Mouse (Mus musculus): Measurements from ENCODE around the gene Asap2.

The Asap2 gene

DNA sequence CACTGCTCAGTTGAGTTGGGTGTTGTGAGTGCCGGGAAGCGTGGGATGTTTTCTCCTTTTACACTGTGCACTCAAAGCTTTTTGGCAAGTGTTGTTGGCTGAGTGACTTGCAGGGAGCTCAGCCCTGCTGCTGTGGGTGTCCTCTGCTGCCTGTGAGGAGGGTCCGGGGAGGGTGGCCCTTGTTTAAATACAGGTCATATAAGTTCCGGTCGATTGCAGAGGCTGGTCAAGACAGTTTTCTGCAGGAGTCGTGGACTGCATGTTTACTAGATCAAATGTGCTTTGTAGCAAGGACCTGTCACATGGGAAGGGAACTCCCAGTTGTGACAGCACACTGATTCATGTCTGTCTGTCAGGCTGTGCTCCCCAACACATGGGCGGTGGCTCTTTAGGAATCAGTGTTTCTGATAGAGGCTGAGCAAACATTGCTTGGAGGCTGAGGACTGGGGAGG, 175.7 kb downstream of the Asap2 start:
- no peak for DNase-seq (ENCODE audit: low spot score in 2 of 2)

- no peak for DNase-seq (ENCODE audit: low spot score in 2 of 2)
These were observed 176.8 kb downstream of the Asap2 start for GRCm38 (mm10) chr12:21166884-21167575.

- DNase-seq (ENCODE audit: low spot score in 2 of 2): no peak
These were observed 177.5 kb downstream of the Asap2 start for GRCm38 (mm10) chr12:21167741-21168140.

GRCm38 (mm10) chr12:21168149-21168548, 177.9 kb downstream of the Asap2 start:
- no peak for DNase-seq (ENCODE audit: low spot score in 2 of 2)

DNA sequence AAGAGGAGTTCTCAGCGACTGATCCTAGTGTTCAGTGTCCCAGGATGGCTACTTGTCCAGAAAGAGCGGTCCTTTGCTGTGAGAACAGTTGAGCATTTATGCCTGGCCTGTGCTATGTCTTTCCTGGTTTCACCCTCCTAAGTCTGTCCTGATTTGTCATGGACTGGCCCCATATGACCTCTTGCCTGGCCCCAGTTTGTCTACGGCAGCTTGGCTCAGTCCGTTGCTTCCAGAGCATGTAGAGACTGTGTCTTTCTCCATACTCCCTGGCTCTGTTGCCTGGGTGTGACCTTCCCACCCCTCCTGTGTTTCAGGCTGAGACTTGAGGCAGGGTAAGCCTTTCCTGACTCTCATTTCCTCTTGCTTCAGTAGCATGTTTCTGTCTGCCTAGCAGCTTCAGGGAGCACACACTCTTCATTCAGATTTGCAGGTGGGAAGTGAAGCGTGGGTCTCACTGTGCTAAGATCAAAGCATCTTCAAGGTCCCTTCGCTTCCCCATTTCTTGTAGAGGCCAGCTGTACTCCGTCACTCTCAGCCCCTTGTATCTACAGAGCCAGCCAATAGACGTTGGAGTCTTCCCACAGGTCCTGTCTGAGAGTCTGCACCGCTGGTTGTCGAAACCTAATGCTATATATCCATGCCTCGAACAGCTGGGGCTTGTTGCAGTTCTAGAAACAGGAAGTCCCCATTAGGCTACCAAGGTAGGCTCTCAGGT, 181.7 kb downstream of the Asap2 start:
- DNase-seq (ENCODE audit: low spot score in 2 of 2): peak in 1 of 2 experiments; percentile 17

DNA sequence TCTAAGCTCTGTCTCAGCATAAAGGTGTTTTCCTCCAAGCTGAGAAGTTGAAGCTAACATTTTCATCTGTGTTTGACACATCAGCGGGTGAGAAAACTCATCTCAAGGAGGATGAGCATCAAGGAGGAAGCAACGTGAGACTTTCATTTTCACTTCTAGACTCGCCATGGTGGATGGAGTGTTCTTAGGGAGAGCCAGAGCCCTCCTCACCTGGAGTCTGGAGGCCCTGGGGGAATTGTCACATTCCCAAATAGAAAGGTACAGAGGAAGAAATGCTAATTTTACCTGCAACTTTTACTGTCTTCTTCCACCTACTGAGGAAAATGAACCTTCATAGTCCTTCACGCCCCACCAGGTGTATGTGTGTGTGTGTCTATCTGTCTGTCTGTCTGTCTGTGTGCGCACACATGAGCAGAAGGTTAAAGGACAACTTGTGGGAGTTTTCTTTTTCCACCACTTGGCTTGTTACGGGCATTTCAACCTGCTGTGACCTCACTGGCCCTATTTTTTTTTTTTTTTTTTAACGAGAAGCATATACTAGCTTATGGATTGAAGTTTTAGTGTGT, 183.7 kb downstream of the Asap2 start:
- no peak for DNase-seq (ENCODE audit: low spot score in 2 of 2)

GRCm38 (mm10) chr12:21176399-21176798, 186.1 kb downstream of the Asap2 start:
- DNase-seq (ENCODE audit: low spot score in 2 of 2): no peak

DNA sequence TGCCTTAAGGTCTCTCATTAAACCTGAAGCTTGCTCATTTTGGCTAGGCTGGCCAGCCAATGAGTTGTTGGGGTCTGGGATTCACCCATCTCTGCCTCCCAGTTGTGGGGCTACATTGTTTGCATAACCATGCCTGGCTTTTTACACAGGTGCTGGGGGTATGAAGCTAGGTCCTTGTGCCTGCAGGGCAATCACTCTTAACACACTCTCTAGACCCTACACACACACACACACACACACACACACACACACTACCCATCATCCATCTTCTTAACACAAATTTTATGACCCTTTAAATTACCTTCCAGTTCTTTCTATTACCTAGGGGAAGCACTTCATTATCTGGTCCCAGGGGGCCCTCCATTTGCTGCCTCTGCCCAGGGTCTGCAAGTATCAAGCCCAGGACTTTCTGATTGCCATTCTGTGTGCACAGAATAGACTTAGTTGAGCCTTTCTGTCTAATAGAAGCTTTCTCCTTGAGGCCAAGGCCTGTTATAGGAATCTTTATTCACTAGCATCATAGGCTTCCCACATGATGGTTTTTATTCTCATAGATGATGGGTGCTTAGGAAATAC, 187.0 kb downstream of the Asap2 start:
- no peak for DNase-seq (ENCODE audit: low spot score in 2 of 2)

- DNase-seq (ENCODE audit: low spot score in 2 of 2): no peak
These were observed 189.8 kb downstream of the Asap2 start for GRCm38 (mm10) chr12:21180091-21180490.

DNA sequence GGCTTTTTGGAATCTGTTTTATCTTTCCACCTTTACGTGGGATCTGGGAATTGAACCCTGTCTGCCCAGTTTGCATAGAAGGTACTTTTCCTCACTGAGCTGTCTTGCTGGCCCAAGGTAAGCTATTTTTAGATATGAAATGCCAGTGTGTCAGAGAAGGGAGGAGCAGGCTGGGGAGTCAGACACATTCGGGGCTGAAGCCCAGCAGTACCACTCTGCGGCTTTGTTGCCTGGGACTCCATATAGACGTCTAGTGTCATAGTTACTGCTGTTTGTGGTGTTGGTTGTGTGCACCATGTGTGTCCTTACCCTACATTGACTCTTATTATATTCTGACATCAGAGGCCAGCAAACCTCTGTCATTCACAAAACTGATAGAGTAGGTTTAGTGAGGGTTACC, 192.5 kb downstream of the Asap2 start:
- DNase-seq (ENCODE audit: low spot score in 2 of 2): no peak

DNA sequence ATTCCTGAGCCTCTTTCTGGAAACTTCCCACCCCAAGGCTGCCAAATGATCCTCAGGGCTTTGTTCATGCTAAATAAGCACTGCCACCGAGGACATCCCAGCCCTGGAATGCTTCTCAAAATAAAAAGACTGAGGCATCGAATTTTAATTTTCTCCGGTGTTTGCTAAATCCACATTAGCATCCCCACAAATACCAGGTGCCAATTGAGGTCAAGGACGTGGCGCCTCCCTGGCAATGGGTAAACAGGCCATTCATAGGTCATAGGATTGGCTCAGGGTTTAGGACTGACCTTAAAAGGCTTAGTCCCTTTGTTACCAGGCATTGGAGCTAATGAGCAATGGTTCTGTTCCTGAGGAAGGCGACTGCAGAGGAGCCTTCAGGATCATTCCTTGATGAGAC, 193.1 kb downstream of the Asap2 start:
- DNase-seq (ENCODE audit: low spot score in 2 of 2): no peak

DNA sequence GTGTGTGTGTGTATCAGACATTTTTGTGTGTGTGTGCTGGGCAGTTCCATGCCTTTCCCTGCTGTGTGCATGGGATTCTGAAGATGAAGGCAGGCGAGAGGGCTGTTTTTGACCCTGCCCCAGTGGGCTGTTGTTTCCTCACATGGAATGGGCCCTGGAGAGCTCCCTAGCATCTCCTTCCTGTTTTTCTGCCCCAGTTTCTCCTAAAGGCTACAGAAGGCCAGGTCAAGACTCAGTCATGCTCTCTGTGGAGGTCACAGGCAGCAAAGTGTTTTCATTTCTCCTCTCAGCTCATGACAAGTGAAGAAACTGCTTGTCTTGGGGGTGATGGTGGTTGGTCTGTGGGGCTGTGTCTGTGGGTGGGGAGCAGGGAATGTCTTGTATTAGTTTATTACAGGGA, 195.9 kb downstream of the Asap2 start:
- DNase-seq (ENCODE audit: low spot score in 2 of 2): no peak

- no peak for DNase-seq (ENCODE audit: low spot score in 2 of 2)
These were observed 198.6 kb downstream of the Asap2 start for GRCm38 (mm10) chr12:21188880-21189279.

DNA sequence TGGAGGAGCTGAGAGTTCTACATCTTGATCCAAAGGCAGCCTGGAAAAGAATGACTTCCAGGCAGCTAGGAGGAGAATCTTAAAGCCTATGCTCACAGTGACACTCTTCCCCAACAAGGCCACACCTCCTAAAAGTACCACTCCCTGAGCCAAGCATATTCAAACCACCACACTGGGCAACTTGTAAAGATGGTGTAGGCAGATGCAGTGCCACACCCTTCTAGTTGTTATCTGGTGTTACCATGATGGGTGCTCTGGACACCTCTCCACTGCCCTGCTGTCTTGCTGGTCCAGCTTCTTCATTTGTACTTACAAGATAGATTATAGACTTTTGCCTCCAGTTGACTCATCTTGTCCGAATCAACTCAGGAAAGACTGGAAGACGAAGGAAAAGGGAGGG, 201.3 kb downstream of the Asap2 start:
- DNase-seq (ENCODE audit: low spot score in 2 of 2): no peak

- DNase-seq (ENCODE audit: low spot score in 2 of 2): no peak
These were observed 205.2 kb downstream of the Asap2 start for GRCm38 (mm10) chr12:21195497-21195896.

- DNase-seq (ENCODE audit: low spot score in 2 of 2): no peak
These were observed 206.2 kb downstream of the Asap2 start for GRCm38 (mm10) chr12:21196420-21196819.

DNA sequence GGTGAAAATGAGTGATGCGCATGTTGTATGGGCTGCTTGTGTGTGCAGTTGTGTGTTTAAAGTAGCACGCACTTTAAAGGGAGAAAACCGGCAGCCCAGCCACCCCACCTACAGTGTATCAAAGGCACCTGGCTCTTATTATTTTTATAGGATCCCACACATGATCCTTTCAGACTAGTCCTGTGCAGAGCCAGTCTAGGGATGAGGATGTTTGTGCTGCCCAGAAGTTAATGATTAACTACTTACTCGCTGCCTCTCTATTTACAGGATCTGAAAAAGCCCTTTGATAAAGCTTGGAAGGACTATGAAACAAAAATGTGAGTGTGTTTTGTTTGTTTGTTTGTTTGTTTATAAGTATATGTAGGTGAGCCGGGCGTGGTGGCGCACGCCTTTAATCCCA, 210.4 kb downstream of the Asap2 start:
- no peak for DNase-seq (ENCODE audit: low spot score in 2 of 2)

GRCm38 (mm10) chr12:21201485-21202269, 211.4 kb downstream of the Asap2 start:
- DNase-seq (ENCODE audit: low spot score in 2 of 2): no peak

DNA sequence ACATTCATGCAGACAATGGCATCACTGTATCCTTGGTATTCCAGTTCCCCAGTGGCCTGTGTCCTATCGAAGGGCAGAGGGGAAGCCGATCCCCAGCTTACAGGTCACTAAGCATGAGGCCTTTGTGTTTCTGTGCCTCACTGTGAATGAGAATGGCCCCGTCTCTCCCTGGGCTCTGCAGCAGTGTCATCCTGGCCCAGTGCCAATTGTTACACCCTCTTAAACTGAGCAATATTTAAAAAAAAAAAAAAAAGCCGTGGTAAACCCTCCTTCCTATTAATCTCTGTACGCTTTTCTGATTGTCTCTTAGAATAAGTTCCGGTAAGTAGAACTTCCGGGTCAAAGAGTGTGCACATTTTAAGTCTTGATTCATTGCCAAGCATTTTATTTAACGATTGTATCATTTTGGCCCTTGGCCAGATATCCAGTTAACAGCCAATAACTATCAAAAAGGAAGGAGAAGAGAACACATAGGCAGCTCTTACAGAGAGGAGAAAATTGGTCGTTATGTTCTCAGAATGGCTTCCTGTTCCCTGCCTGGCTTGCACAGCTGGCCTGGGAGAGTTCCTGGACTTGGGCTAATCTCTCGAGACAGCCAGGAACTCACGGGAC, 214.5 kb downstream of the Asap2 start:
- DNase-seq (ENCODE audit: low spot score in 2 of 2): peak in 1 of 2 experiments; percentile 32

DNA sequence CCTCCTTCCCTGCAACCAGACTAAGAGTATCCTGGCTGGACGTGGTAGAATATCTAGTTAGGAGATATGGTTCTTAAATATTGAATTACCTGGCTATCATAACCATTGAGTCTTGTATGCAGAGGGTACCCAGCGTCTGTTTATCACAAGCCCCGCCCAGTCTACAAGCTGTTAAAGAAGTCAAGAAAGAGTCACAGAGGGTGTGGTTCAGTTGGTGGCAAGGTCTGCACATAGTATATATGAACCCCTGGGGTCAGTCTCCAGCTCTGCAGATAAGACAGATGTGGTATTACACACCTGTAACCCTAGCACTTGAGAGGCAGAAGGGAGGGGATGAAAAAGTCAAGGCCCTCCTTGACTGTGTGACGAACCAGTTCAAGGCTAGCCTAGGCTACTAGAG, 215.5 kb downstream of the Asap2 start:
- no peak for DNase-seq (ENCODE audit: low spot score in 2 of 2)

DNA sequence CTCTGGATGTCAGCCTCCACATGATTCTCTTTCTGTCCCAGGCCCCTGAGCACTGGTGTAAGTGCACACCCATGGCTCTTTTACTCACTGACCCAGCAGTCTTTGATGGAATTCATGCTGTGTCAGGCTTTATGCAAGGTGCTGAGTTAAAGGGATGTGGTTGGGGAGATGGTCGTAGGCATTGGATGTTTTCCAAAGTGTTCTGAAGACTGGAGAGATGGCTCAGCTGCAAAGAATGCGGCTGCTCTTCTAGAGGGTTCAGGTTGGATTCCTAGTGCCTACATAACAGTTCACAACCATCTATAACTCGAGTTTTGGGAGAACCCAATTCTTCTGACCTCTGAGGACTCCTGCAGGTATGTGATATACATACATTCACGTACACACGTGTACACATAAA, 217.2 kb downstream of the Asap2 start:
- DNase-seq (ENCODE audit: low spot score in 2 of 2): no peak
